Mouse (Mus musculus) thymus, adult 2 months (tissue): Measurements from ENCODE around the gene Elac2.

Experiments
- CTCF ChIP-seq: fragments of 200-500 bp; IDR thresholded peaks from 2 replicates; pipeline ENCODE4 v1.5.1; 2012; ENCODE audit warnings: mild to moderate bottlenecking, control low read depth, low read length, moderate library complexity, borderline replicate concordance; ENCODE audit not compliant: control insufficient read depth, poor library complexity, insufficient read depth; ENCODE audit errors: extremely low read depth
- POLR2A ChIP-seq: fragments of 200-500 bp; IDR thresholded peaks from 2 replicates; pipeline ENCODE4 v1.6.1; 2012; ENCODE audit warnings: mild to moderate bottlenecking, low read length, control low read depth, moderate library complexity; ENCODE audit not compliant: control insufficient read depth, poor library complexity, insufficient read depth; ENCODE audit errors: extremely low read depth

GRCm38 (mm10) chr11:65039517-65040095 is 60.8 kb downstream of the Elac2 start:
- no peak for TF ChIP-seq CTCF
- no peak for TF ChIP-seq POLR2A
